Mouse (Mus musculus) MEL (cell line): ENCODE results near the gene Sdc3. TPM values are rescaled to one million over a fixed set of nuclear protein-coding genes. Genes with fewer than 3 reads are reported as not detected.

Source experiments
- polyA plus RNA-seq, 2 experiments: library from polyadenylated mRNA; stranded (reverse) in 1 of 2; unstranded in 1 of 2; fragments of >175 nt in 1 of 2; fragments of >200 nt in 1 of 2; gene quantifications; 2 replicates each; pipeline versions ENCODE4 v1.2.1 to v1.2.4; 2012; ENCODE audit warnings: low replicate concordance in 2 of 2, low read depth in 1 of 2; ENCODE audit not compliant: insufficient read length in 2 of 2, insufficient read depth in 1 of 2, missing spikeins in 1 of 2
- total RNA-seq: library from RNA; depleted of rRNA; stranded (reverse); fragments of 300-350 nt; gene quantifications from 2 replicates; pipeline ENCODE4 v1.2.3, GENCODE M21; 2012; rRNA removed

Sdc3 gene
- total and polyA plus RNA-seq, 3 experiments, result 0.46 to 6.7 TPM; not detected in 1

Other genes starting within 250 kb of the Sdc3 start
- 4.3 and 5.3 TPM in 2 replicates for gene Nkain1, start 218.4 kb upstream of the Sdc3 start, total RNA-seq
- gene Nkain1, start 218.4 kb upstream of the Sdc3 start, polyA plus RNA-seq, result 10 to 100 TPM in 1 of 2 experiments, not detected in 1; 18.5 TPM
- gene Pum1, start 129.2 kb upstream of the Sdc3 start, total RNA-seq, result 31.9 and 35.8 TPM in 2 replicates
- gene Pum1, start 129.2 kb upstream of the Sdc3 start, polyA plus RNA-seq, result 10 to 100 TPM; 36.1 to 46.2 TPM
- 101 and 116 TPM in 2 replicates for gene Laptm5, start 120.6 kb downstream of the Sdc3 start, total RNA-seq
- gene Laptm5, start 120.6 kb downstream of the Sdc3 start, polyA plus RNA-seq, result 100 to 1,000 TPM; 234 to 696 TPM
- gene Matn1, start 151.8 kb downstream of the Sdc3 start, total RNA-seq, result not detected in 2 replicates
- gene Matn1, start 151.8 kb downstream of the Sdc3 start, polyA plus RNA-seq, result not detected